Mouse (Mus musculus): ENCODE measurements around the gene Sipa1l1.

DNA sequence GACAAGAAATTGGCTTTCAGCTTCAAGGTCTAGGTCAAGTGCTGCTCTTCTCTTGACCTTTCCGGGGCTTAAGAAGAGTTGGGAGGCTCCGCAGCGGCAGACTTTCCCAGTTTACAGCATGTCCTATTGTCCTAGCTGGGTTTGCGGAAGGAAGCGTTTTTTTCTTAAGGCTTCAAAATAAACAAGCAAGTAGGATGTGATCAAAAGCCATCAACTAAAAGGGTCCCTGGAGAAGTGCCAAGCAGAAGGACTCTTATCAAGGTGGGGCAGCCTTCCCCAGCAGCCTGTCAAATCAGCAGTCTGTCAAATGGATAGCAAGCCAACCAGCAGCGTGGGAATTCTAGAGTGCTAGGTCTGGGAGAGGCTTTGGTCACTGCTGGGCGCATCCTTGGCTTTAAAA, 320.5 kb downstream of the Sipa1l1 start:
- TF ChIP-seq CTCF (IDR thresholded peaks at IDR 0.05; ENCODE audit: low read depth) = no peak
- no peak for TF ChIP-seq EP300 (IDR thresholded peaks at IDR 0.05; ENCODE audit: low read depth)
